Mouse (Mus musculus) fat pad, adult 2 months (tissue): ENCODE measurements at regions not wholly inside any gene's neighbourhood (a gene's known extent, or its start where the extent isn't known, plus 50 kb on each side); places are given as distances from the start of the nearest gene placed in this dataset.
A peak's percentile ranks its signal among the peaks of the same experiment; 100 is the strongest.

Experiments used
- DNase-seq: peaks from one replicate; pipeline ENCODE4 v3.0.0-alpha.2; 2011; ENCODE audit warnings: low read depth, low spot score; ENCODE audit errors: extremely low read depth

GRCm38 (mm10) chr7:130018891-130019290 is 427.2 kb downstream of the Wdr11 start:
- DNase-seq, result no peak

GRCm38 (mm10) chr7:130028945-130029344 is 437.3 kb downstream of the Wdr11 start:
- no peak for DNase-seq

GRCm38 (mm10) chr7:130030711-130031110 is 439.0 kb downstream of the Wdr11 start:
- DNase-seq, result no peak

GRCm38 (mm10) chr7:130036235-130036634 is 444.6 kb downstream of the Wdr11 start:
- DNase-seq, result no peak

- no peak for DNase-seq
Observed at GRCm38 (mm10) chr7:130036845-130037572, 445.3 kb downstream of the Wdr11 start.

GRCm38 (mm10) chr7:130037573-130037925 is 445.9 kb downstream of the Wdr11 start:
- no peak for DNase-seq

- DNase-seq, result no peak
Observed at GRCm38 (mm10) chr7:130040596-130040995, 448.9 kb downstream of the Wdr11 start.

- no peak for DNase-seq
Observed at GRCm38 (mm10) chr7:130041402-130041965, 449.8 kb downstream of the Wdr11 start.

- DNase-seq, result no peak
Observed at GRCm38 (mm10) chr7:130042296-130042910, 450.7 kb downstream of the Wdr11 start.

- DNase-seq, result no peak
Observed at GRCm38 (mm10) chr7:130043397-130044234, 452.0 kb downstream of the Wdr11 start.

- no peak for DNase-seq
Observed at GRCm38 (mm10) chr7:130044235-130044553, 452.5 kb downstream of the Wdr11 start.

GRCm38 (mm10) chr7:130044581-130044980 is 452.9 kb downstream of the Wdr11 start:
- DNase-seq, result no peak

GRCm38 (mm10) chr7:130046086-130046485 is 454.4 kb downstream of the Wdr11 start:
- no peak for DNase-seq

GRCm38 (mm10) chr7:130047293-130048034 is 455.8 kb downstream of the Wdr11 start:
- no peak for DNase-seq

GRCm38 (mm10) chr7:130048106-130048772 is 456.6 kb downstream of the Wdr11 start:
- DNase-seq, result no peak

GRCm38 (mm10) chr7:130049461-130049860 is 457.8 kb downstream of the Wdr11 start:
- no peak for DNase-seq

GRCm38 (mm10) chr7:130050120-130050519 is 458.5 kb downstream of the Wdr11 start:
- no peak for DNase-seq

- no peak for DNase-seq
Observed at GRCm38 (mm10) chr7:130052376-130052775, 460.7 kb downstream of the Wdr11 start.

GRCm38 (mm10) chr7:130057708-130058107 is 462.5 kb downstream of the Ate1 start:
- DNase-seq, result no peak

GRCm38 (mm10) chr7:130058267-130058666 is 461.9 kb downstream of the Ate1 start:
- peak; percentile 81 for DNase-seq
